Mouse (Mus musculus) midbrain, embryonic 16.5 days (tissue): ENCODE results near the gene 6330409D20Rik. TPM values are rescaled to one million over a fixed set of nuclear protein-coding genes. Genes with fewer than 3 reads are reported as not detected.

Source experiments
- ATAC-seq: fragments of 200-750 bp; cut with Nextera tagmentation; 2 replicates; pipeline ENCODE4 v1.8.0; 2017; ENCODE audit warnings: moderate TSS enrichment
- H3K27ac ChIP-seq: fragments of 300-500 bp; sonication (generic); 2 replicates; pipeline ENCODE4 v1.5.1; 2014; ENCODE audit warnings: mild to moderate bottlenecking, low read length, mixed read lengths
- H3K27me3 ChIP-seq: fragments of 300-500 bp; sonication (generic); 2 replicates; pipeline ENCODE4 v1.6.1; 2014; ENCODE audit warnings: low read depth, low read length, mixed read lengths; ENCODE audit not compliant: control insufficient read depth, insufficient read depth
- H3K36me3 ChIP-seq: fragments of 300-500 bp; sonication (generic); 2 replicates; pipeline ENCODE4 v1.6.1; 2014; ENCODE audit warnings: mild to moderate bottlenecking, low read length, moderate library complexity, mixed read lengths; ENCODE audit not compliant: control insufficient read depth, insufficient read depth
- H3K4me1 ChIP-seq: fragments of 300-500 bp; sonication (generic); 2 replicates; pipeline ENCODE4 v1.6.1; 2014; ENCODE audit warnings: mild to moderate bottlenecking, low read length, mixed read lengths; ENCODE audit not compliant: control insufficient read depth, insufficient read depth
- H3K4me2 ChIP-seq: fragments of 300-500 bp; sonication (generic); 2 replicates; pipeline ENCODE4 v1.6.1; 2014; ENCODE audit warnings: mild to moderate bottlenecking, low read length, mixed read lengths
- H3K4me3 ChIP-seq: fragments of 300-500 bp; sonication (generic); 2 replicates; pipeline ENCODE4 v1.5.1; 2014; ENCODE audit warnings: low read depth, mild to moderate bottlenecking, low read length, moderate library complexity, mixed read lengths
- H3K9ac ChIP-seq: fragments of 300-500 bp; sonication (generic); 2 replicates; pipeline ENCODE4 v1.6.1; 2014; ENCODE audit warnings: low read depth, low read length, mixed read lengths
- H3K9me3 ChIP-seq: fragments of 300-500 bp; sonication (generic); replicated peaks from 2 replicates; pipeline ENCODE4 v1.6.1; 2014; ENCODE audit warnings: mild to moderate bottlenecking, low read length, mixed read lengths; ENCODE audit not compliant: control insufficient read depth, poor library complexity, severe bottlenecking
- WGBS: fragments of 180-500 bp; shearing (Covaris S2); extraction: QIAGEN DNeasy Blood & Tissue Kit; methylation state at CpG from one replicate; pipeline ENCODE4 v1.1.7; 2014; 5-methylcytosine and 5-hydroxymethylcytosine counted together
- polyA plus RNA-seq: library from polyadenylated mRNA; unstranded; fragments of >200 nt; fragmentation: Nextera tagmentation; extraction: Ambion mirVana; gene quantifications from 2 replicates; pipeline ENCODE4 v1.2.1, GENCODE M21; 2015

Gene 6330409D20Rik
- polyA plus RNA-seq, 1 experiment from 2014 or later: 3.5 TPM

GRCm38 (mm10) chr2:32761361-32761760 is 20.5 kb upstream of the 6330409D20Rik start:
- Histone ChIP-seq H3K9ac (no peak overlapping the region), H3K9me3 (no peaks in the 10 kb centered on the region), H3K27ac (no peak overlapping the region), H3K4me1 (peaks cover 13% of the 10 kb centered on the region), H3K36me3 (peaks cover 19% of the 10 kb centered on the region), H3K4me3 (no peak overlapping the region), H3K4me2 (no peak overlapping the region), H3K27me3 (no peaks in the 10 kb centered on the region)
- WGBS: 88% methylated on average over 14 of the region's 14 CpGs
- no peak for ATAC-seq

GRCm38 (mm10) chr2:32759001-32759400 is 18.2 kb upstream of the 6330409D20Rik start:
- 84% methylated on average over 2 of the region's 2 CpGs for WGBS
- H3K4me3 ChIP-seq: no peak overlapping the region
- H3K4me2 ChIP-seq: no peak overlapping the region
- peaks cover 29% of the 10 kb centered on the region for H3K36me3 ChIP-seq
- no peak overlapping the region for H3K27ac ChIP-seq
- H3K9ac ChIP-seq: no peak overlapping the region
- H3K4me1 ChIP-seq: peaks cover 13% of the 10 kb centered on the region
- no peaks in the 10 kb centered on the region for H3K27me3 ChIP-seq
- no peaks in the 10 kb centered on the region for H3K9me3 ChIP-seq
- no peak for ATAC-seq

- Histone ChIP-seq H3K4me2 (no peak overlapping the region), H3K4me1 (peaks cover 13% of the 10 kb centered on the region), H3K36me3 (peaks cover 32% of the 10 kb centered on the region), H3K27ac (no peak overlapping the region), H3K27me3 (no peaks in the 10 kb centered on the region), H3K9me3 (no peaks in the 10 kb centered on the region), H3K4me3 (no peak overlapping the region), H3K9ac (0 out of 2 replicates have a peak overlapping the region, but pooled peaks have one; percentile 28)
- no peak for ATAC-seq
- WGBS: 81% methylated on average over 8 of the region's 8 CpGs
Observed at GRCm38 (mm10) chr2:32758503-32758902, 17.7 kb upstream of the 6330409D20Rik start.

GRCm38 (mm10) chr2:32757056-32757845 is 16.4 kb upstream of the 6330409D20Rik start, which contains the start of gene Tor2a:
Tor2a (plus strand) TSS chr2:32757234.
- peak within 1 kb of the TSS; percentile 66 for H3K4me3 ChIP-seq
- peak within 1 kb of the TSS; percentile 56 for H3K4me2 ChIP-seq
- WGBS: 0% methylated on average over 65 of the region's 66 CpGs
- ATAC-seq: peak; percentile 93
- no peaks in the 10 kb centered on the region for H3K9me3 ChIP-seq
- H3K9ac ChIP-seq: peak within 1 kb of the TSS; percentile 97
- peaks cover 40% of the 10 kb centered on the region for H3K36me3 ChIP-seq
- H3K4me1 ChIP-seq: peaks cover 13% of the 10 kb centered on the region
- H3K27ac ChIP-seq: peak within 1 kb of the TSS; percentile 91
- H3K27me3 ChIP-seq: no peaks in the 10 kb centered on the region

- peak overlapping the region; percentile 66 for H3K4me3 ChIP-seq
- H3K36me3 ChIP-seq: peaks cover 36% of the 10 kb centered on the region
- 26% methylated on average over 6 of the region's 6 CpGs for WGBS
- H3K4me1 ChIP-seq: peaks cover 13% of the 10 kb centered on the region
- no peak overlapping the region; the same call in 1 of the 2 replicates for H3K27ac ChIP-seq
- no peaks in the 10 kb centered on the region for H3K9me3 ChIP-seq
- peak overlapping the region; percentile 56; the same call in 1 of the 2 replicates for H3K4me2 ChIP-seq
- H3K27me3 ChIP-seq: no peaks in the 10 kb centered on the region
- no peak overlapping the region for H3K9ac ChIP-seq
- ATAC-seq: peak; percentile 49
Observed at GRCm38 (mm10) chr2:32756674-32757055, 15.8 kb upstream of the 6330409D20Rik start.

GRCm38 (mm10) chr2:32752181-32752580 is 11.4 kb upstream of the 6330409D20Rik start:
- Histone ChIP-seq H3K4me3 (no peak overlapping the region), H3K27me3 (no peaks in the 10 kb centered on the region), H3K36me3 (peaks cover 41% of the 10 kb centered on the region), H3K4me2 (no peak overlapping the region), H3K4me1 (peaks cover 10% of the 10 kb centered on the region), H3K27ac (no peak overlapping the region), H3K9me3 (no peaks in the 10 kb centered on the region), H3K9ac (no peak overlapping the region)
- no peak for ATAC-seq
- WGBS: 61% methylated on average over 10 of the region's 10 CpGs

GRCm38 (mm10) chr2:32751665-32752033 is 10.8 kb upstream of the 6330409D20Rik start:
- Histone ChIP-seq H3K27ac (no peak overlapping the region), H3K4me3 (no peak overlapping the region; the same call in 1 of the 2 replicates), H3K9me3 (no peaks in the 10 kb centered on the region), H3K4me1 (peaks cover 10% of the 10 kb centered on the region), H3K9ac (no peak overlapping the region), H3K36me3 (peaks cover 45% of the 10 kb centered on the region), H3K4me2 (peak overlapping the region; percentile 29), H3K27me3 (no peaks in the 10 kb centered on the region)
- WGBS: 26% methylated on average over 7 of the region's 10 CpGs
- ATAC-seq: no peak

- H3K27ac ChIP-seq: no peak overlapping the region
- no peak overlapping the region; the same call in 1 of the 2 replicates for H3K4me3 ChIP-seq
- peak; percentile 78 for ATAC-seq
- peak overlapping the region; percentile 29 for H3K4me2 ChIP-seq
- no peaks in the 10 kb centered on the region for H3K9me3 ChIP-seq
- H3K4me1 ChIP-seq: peaks cover 10% of the 10 kb centered on the region
- no peaks in the 10 kb centered on the region for H3K27me3 ChIP-seq
- 11% methylated on average over 31 of the region's 31 CpGs for WGBS
- H3K9ac ChIP-seq: no peak overlapping the region
- peaks cover 48% of the 10 kb centered on the region for H3K36me3 ChIP-seq
Observed at GRCm38 (mm10) chr2:32750887-32751664, 10.3 kb upstream of the 6330409D20Rik start.

- Histone ChIP-seq H3K4me2 (no peak overlapping the region), H3K4me3 (no peak overlapping the region), H3K27ac (no peak overlapping the region), H3K36me3 (peaks cover 55% of the 10 kb centered on the region), H3K4me1 (peaks cover 10% of the 10 kb centered on the region), H3K9ac (no peak overlapping the region), H3K27me3 (no peaks in the 10 kb centered on the region), H3K9me3 (no peaks in the 10 kb centered on the region)
- WGBS: 76% methylated on average over 7 of the region's 7 CpGs
- ATAC-seq: no peak
Observed at GRCm38 (mm10) chr2:32750199-32750598, 9.4 kb upstream of the 6330409D20Rik start.
